Mouse (Mus musculus) kidney, postnatal 4 days (tissue): ENCODE data around the gene Samd14.

Experiments used
- DNase-seq, 2 experiments: peaks; one replicate each; pipeline ENCODE4 v3.0.0; 2021; ENCODE audit warnings: mixed read lengths in 2 of 2

Samd14 gene

GRCm38 (mm10) chr11:95037306-95037705 is 27.6 kb downstream of the Samd14 start:
- DNase-seq: no peak

GRCm38 (mm10) chr11:95038156-95038817 is 28.6 kb downstream of the Samd14 start:
- no peak for DNase-seq

DNA sequence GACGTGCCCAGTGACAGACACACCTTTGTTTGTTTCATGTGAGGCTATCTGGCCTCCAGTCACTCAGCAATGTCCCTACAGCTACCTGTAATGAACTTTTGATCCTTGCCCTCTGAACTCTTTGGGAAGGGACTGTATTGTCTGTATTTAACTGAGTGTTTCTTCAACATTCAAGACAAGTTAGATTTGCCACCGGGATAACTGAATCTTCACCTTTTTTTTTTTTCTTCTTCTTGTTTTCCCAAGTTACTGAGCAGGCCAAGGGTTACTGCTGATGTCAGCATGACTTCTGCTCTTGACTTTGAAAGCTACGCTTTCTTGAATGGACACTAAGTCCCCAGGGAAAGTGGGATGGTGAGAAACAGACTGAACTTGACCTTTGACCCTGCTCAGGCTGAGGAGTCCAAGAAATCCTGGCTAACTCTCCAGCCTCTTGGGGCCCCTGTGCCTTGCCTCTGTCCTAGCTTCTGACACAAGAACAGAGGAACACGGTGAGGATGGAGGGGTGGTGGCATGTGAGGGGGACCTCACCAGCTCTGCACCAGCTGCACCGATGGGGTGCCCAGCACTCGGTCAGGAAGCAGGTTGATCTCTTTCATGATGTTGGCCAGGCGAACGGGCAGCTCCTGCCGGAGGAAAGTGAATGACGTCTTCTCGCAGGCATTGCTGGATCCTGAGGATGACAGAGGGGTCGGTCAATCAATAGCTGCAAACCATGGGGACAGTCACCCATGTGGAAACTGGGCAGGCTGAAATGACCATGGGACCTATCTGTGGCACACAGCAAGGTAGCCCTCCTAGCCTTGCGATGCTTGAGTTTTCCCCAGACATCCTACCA is 29.4 kb downstream of the Samd14 start:
- DNase-seq: no peak

- no peak for DNase-seq
Observed at GRCm38 (mm10) chr11:95039766-95040165, 30.1 kb downstream of the Samd14 start.

DNA sequence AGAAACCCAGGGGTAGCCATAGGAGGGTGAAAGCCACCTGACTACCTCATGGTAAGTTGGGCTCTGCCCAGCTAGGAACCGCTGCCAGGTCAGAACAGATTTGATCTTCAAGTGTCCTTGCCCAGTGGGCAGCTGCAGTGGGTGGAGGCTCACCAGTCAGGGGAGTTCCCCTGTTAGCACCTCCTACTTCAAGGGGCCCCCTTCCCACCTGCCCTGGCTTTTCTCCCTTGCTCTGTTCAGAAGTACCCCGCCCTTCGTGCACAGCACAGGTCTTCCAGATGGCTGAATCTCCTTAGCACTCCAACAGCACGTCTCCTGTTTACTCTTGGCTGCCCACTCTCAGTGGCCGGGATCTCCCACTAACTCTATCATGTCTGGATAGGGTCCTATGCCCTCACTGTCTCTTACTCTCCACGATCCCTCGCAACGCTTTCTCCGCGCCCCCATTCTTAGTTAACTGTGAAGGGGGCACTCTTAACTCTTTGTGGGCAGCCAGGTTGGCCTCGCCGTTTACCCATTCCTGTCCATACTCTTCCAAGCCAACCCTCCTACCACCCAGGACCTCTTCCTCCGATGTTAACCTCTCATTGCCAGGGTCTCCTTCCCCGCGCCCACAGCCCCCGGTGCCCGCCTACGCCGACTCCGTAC is 30.9 kb downstream of the Samd14 start:
- peak; percentile 75 to 85 for DNase-seq

- DNase-seq: peak; percentile 95 to 98
Observed at GRCm38 (mm10) chr11:95041139-95041609, 31.5 kb downstream of the Samd14 start, which contains the start of gene Pdk2. TSS of gene Pdk2 (minus strand) at chr11:95041354.

GRCm38 (mm10) chr11:95042096-95042495 is 32.4 kb downstream of the Samd14 start:
- DNase-seq: peak; percentile 87 to 90

GRCm38 (mm10) chr11:95043060-95043459 is 33.4 kb downstream of the Samd14 start:
- DNase-seq: no peak

GRCm38 (mm10) chr11:95043608-95044007 is 33.9 kb downstream of the Samd14 start:
- DNase-seq: no peak

GRCm38 (mm10) chr11:95044185-95044870 is 34.6 kb downstream of the Samd14 start:
- DNase-seq: no peak

DNA sequence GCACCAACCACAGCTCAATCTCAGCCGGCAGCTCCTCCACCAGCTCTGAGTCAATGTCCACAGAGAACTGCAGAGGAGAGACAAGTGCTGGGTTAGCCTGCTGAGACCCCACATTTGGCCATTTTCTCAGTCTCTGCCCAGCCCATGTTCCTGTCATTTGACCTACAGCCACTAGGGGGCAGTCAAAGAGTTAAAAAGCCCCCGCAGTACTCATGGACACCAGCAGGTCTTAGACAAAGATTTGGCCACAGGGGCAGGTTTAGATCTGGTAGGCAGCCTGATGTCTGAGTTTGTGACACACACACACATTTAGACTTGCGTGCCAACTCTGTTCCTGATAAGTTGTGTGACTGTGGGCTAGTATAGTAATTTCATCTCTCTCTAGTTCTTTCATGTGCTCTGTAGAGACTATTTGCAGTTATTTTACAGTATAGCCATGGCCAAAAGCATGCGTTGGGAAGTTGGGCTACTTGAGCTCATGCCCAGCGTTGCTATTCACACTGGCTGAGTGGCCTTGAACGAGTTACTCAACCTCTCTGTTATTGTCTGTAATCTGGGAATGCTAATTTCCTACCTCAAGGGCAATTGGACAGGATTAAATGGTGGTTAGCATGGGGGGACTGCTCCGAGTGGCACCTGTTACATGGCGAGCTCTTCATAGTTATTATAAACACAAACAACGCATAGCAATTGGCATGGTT is 37.5 kb downstream of the Samd14 start:
- DNase-seq: peak; percentile 73 to 75

GRCm38 (mm10) chr11:95053062-95053461 is 43.4 kb downstream of the Samd14 start:
- DNase-seq: no peak

GRCm38 (mm10) chr11:95056768-95057501 is 47.3 kb downstream of the Samd14 start:
- no peak for DNase-seq

DNA sequence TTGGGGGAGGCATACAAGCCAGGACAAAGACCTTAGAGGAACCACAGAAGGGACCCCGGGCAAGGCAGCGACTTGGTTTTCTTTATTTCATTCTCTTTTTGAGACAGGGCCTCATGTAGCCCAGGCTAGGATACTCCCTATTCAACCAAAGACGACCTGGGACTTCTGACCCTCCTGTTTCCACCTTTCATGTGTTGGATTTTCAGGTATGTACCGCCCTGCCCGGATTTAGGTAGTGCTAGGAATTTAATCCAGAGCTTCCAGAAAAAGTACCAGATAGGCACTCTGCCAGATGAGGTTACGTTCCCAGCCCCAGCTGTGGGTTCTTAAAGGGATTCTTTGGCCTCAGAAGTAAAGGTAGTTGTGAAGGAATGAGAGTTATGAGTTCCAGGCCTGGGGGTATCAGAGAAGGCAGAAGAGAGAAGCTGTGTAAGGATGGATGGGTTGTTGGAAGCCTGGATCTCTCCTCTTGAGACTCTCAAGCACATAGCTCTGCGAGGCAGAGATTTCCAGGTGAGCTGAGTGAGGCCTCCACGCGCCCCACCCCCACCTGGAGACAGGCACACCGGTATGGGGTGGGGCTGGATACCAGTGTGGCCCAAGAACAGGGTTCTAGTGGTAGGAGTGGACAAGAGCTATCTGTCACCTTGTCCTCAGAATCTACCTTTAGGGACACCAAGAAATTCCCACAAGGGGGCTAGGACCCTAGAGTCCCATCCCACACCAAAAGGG is 59.7 kb downstream of the Samd14 start:
- DNase-seq: no peak

GRCm38 (mm10) chr11:95070140-95071107 is 60.7 kb downstream of the Samd14 start:
- no peak for DNase-seq

- peak; percentile 74 to 82 for DNase-seq
Observed at GRCm38 (mm10) chr11:95071266-95071665, 61.6 kb downstream of the Samd14 start.

GRCm38 (mm10) chr11:95072136-95072535 is 62.5 kb downstream of the Samd14 start:
- DNase-seq: no peak

- peak in 1 of 2 experiments; percentile 38 for DNase-seq
Observed at GRCm38 (mm10) chr11:95072804-95073203, 63.1 kb downstream of the Samd14 start.

- peak; percentile 54 to 58 for DNase-seq
Observed at GRCm38 (mm10) chr11:95073835-95074234, 64.2 kb downstream of the Samd14 start.
